Mouse (Mus musculus) limb, embryonic 13.5 days (tissue): Measurements from ENCODE around the gene Clec3b. TPM values are rescaled to one million over a fixed set of nuclear protein-coding genes. Genes with fewer than 3 reads are reported as not detected.

Source experiments
- ATAC-seq: fragments of 200-750 bp; cut with Nextera tagmentation; 2 replicates; pipeline ENCODE4 v1.8.0; 2017; ENCODE audit warnings: low read depth, moderate number of reproducible peaks, moderate TSS enrichment; ENCODE audit not compliant: low FRiP score
- H3K27ac ChIP-seq: fragments of 300-500 bp; sonication (generic); 2 replicates; pipeline ENCODE4 v1.5.1; 2015; ENCODE audit warnings: inconsistent platforms, mild to moderate bottlenecking, moderate library complexity
- H3K27me3 ChIP-seq: fragments of 300-500 bp; sonication (generic); 2 replicates; pipeline ENCODE4 v1.6.1; 2015; ENCODE audit warnings: mild to moderate bottlenecking, inconsistent platforms
- H3K36me3 ChIP-seq: fragments of 300-500 bp; sonication (generic); 2 replicates; pipeline ENCODE4 v1.6.1; 2015; ENCODE audit warnings: inconsistent platforms, mild to moderate bottlenecking, moderate library complexity
- H3K4me1 ChIP-seq: fragments of 300-500 bp; sonication (generic); 2 replicates; pipeline ENCODE4 v1.6.1; 2015; ENCODE audit warnings: inconsistent platforms
- H3K4me2 ChIP-seq: fragments of 300-500 bp; sonication (generic); replicated peaks from 2 replicates; pipeline ENCODE4 v1.6.1; 2015; ENCODE audit warnings: inconsistent platforms, mild to moderate bottlenecking, moderate library complexity
- H3K4me3 ChIP-seq: fragments of 300-500 bp; sonication (generic); 2 replicates; pipeline ENCODE4 v1.5.1; 2015; ENCODE audit warnings: moderate library complexity, mild to moderate bottlenecking, inconsistent platforms
- H3K9ac ChIP-seq: fragments of 300-500 bp; sonication (generic); 2 replicates; pipeline ENCODE4 v1.6.1; 2015; ENCODE audit warnings: mild to moderate bottlenecking, inconsistent platforms
- H3K9me3 ChIP-seq: fragments of 300-500 bp; sonication (generic); 2 replicates; pipeline ENCODE4 v1.6.1; 2016; ENCODE audit warnings: inconsistent platforms
- WGBS: fragments of 180-500 bp; shearing (Covaris S2); methylation state at CpG from one replicate; pipeline ENCODE4 v1.1.7; 2015; 5-methylcytosine and 5-hydroxymethylcytosine counted together
- polyA plus RNA-seq: library from polyadenylated mRNA; unstranded; fragments of >200 nt; fragmentation: Nextera tagmentation; extraction: Ambion mirVana; gene quantifications from 2 replicates; pipeline ENCODE4 v1.2.1, GENCODE M21; 2015

Gene Clec3b
- polyA plus RNA-seq, 1 experiment from 2014 or later = 0.24 TPM

- no peaks in the 10 kb centered on the region for H3K27me3 ChIP-seq
- H3K4me3 ChIP-seq = no peak overlapping the region
- H3K27ac ChIP-seq = no peak overlapping the region
- no peaks in the 10 kb centered on the region for H3K36me3 ChIP-seq
- H3K9me3 ChIP-seq = no peaks in the 10 kb centered on the region
- H3K4me1 ChIP-seq = no peaks in the 10 kb centered on the region
- ATAC-seq = no peak
- no peak overlapping the region for H3K9ac ChIP-seq
- 98% methylated on average over 5 of the region's 5 CpGs for WGBS
- no peak overlapping the region for H3K4me2 ChIP-seq
Observed at GRCm38 (mm10) chr9:123187589-123187988, 36.8 kb downstream of the Clec3b start.

GRCm38 (mm10) chr9:123188271-123188670, 37.5 kb downstream of the Clec3b start:
- no peak overlapping the region for H3K4me2 ChIP-seq
- no peaks in the 10 kb centered on the region for H3K9me3 ChIP-seq
- WGBS = 70% methylated on average over 2 of the region's 2 CpGs
- no peaks in the 10 kb centered on the region for H3K4me1 ChIP-seq
- no peaks in the 10 kb centered on the region for H3K27me3 ChIP-seq
- no peak overlapping the region for H3K9ac ChIP-seq
- H3K36me3 ChIP-seq = no peaks in the 10 kb centered on the region
- no peak for ATAC-seq
- no peak overlapping the region for H3K27ac ChIP-seq
- H3K4me3 ChIP-seq = no peak overlapping the region

- no peaks in the 10 kb centered on the region for H3K9me3 ChIP-seq
- ATAC-seq = no peak
- no peaks in the 10 kb centered on the region for H3K27me3 ChIP-seq
- 76% methylated on average over 3 of the region's 3 CpGs for WGBS
- no peak overlapping the region for H3K4me3 ChIP-seq
- H3K9ac ChIP-seq = no peak overlapping the region
- no peaks in the 10 kb centered on the region for H3K36me3 ChIP-seq
- no peak overlapping the region for H3K27ac ChIP-seq
- H3K4me2 ChIP-seq = no peak overlapping the region
- H3K4me1 ChIP-seq = no peaks in the 10 kb centered on the region
Observed at GRCm38 (mm10) chr9:123200116-123200515, 49.4 kb downstream of the Clec3b start.

- no peaks in the 10 kb centered on the region for H3K9me3 ChIP-seq
- no peak overlapping the region for H3K4me2 ChIP-seq
- WGBS = 33% methylated on average over 2 of the region's 2 CpGs
- H3K27me3 ChIP-seq = no peaks in the 10 kb centered on the region
- ATAC-seq = no peak
- no peaks in the 10 kb centered on the region for H3K4me1 ChIP-seq
- H3K9ac ChIP-seq = no peak overlapping the region
- H3K27ac ChIP-seq = no peak overlapping the region
- no peak overlapping the region for H3K4me3 ChIP-seq
- H3K36me3 ChIP-seq = no peaks in the 10 kb centered on the region
Observed at GRCm38 (mm10) chr9:123206526-123206925, 55.8 kb downstream of the Clec3b start.

GRCm38 (mm10) chr9:123206948-123207347, 56.2 kb downstream of the Clec3b start:
- Histone ChIP-seq H3K27me3 (no peaks in the 10 kb centered on the region), H3K9me3 (no peaks in the 10 kb centered on the region), H3K4me2 (no peak overlapping the region), H3K4me1 (no peaks in the 10 kb centered on the region), H3K4me3 (no peak overlapping the region), H3K36me3 (no peaks in the 10 kb centered on the region), H3K9ac (no peak overlapping the region), H3K27ac (no peak overlapping the region)
- no peak for ATAC-seq
- WGBS = 82% methylated on average over 2 of the region's 2 CpGs

Other genes starting within 250 kb of the Clec3b start
- 29.6 and 32.2 TPM in 2 replicates for gene Zfp105, start 227.9 kb upstream of the Clec3b start, polyA plus RNA-seq
- 33.5 and 33.7 TPM in 2 replicates for gene 1110059G10Rik, start 199.9 kb upstream of the Clec3b start, polyA plus RNA-seq
- 58.2 and 63.6 TPM in 2 replicates for gene Kif15, start 199.9 kb upstream of the Clec3b start, polyA plus RNA-seq
- gene Tmem42, start 129.6 kb upstream of the Clec3b start, polyA plus RNA-seq = 21.0 and 23.3 TPM in 2 replicates
- 0.78 and 0.88 TPM in 2 replicates for gene Tgm4, start 116.2 kb upstream of the Clec3b start, polyA plus RNA-seq
- 68.5 and 70.2 TPM in 2 replicates for gene Zdhhc3, start 37.7 kb upstream of the Clec3b start, polyA plus RNA-seq
- 97.0 and 99.0 TPM in 2 replicates for gene Exosc7, start 37.7 kb upstream of the Clec3b start, polyA plus RNA-seq
- gene Cdcp1, start 65.1 kb downstream of the Clec3b start, polyA plus RNA-seq = 4.8 and 5.3 TPM in 2 replicates
- gene Tmem158, start 109.8 kb downstream of the Clec3b start, polyA plus RNA-seq = 15.3 and 18.8 TPM in 2 replicates
- 1,028 and 1,139 TPM in 2 replicates for gene Lars2, start 216.0 kb downstream of the Clec3b start, polyA plus RNA-seq